Mouse (Mus musculus): ENCODE results near the gene Naaladl2. TPM values are rescaled to one million over a fixed set of nuclear protein-coding genes. Genes with fewer than 3 reads are reported as not detected.

The Naaladl2 gene
- polyA plus RNA-seq, 2 experiments from 2014 or later: not detected

DNA sequence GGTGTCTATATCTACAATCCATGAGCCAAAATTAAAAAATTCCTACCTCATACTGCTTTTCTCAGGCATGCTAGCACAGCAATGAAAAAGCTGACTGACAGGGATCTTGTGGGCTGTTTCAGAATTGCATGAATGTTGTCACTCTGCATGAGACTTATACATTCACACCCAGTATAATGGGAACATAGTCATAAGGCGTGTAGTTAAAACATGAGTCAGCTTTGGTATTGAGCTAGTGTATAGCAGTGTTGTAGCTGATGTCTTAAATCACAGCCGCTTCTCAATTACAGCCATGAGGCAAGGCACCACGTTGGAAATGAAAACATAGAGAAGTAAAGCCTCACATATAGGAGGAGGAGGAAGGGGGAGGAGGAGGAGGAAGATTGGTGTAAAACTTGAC, 473.6 kb downstream of the Naaladl2 start:
- ATAC-seq: no peak

DNA sequence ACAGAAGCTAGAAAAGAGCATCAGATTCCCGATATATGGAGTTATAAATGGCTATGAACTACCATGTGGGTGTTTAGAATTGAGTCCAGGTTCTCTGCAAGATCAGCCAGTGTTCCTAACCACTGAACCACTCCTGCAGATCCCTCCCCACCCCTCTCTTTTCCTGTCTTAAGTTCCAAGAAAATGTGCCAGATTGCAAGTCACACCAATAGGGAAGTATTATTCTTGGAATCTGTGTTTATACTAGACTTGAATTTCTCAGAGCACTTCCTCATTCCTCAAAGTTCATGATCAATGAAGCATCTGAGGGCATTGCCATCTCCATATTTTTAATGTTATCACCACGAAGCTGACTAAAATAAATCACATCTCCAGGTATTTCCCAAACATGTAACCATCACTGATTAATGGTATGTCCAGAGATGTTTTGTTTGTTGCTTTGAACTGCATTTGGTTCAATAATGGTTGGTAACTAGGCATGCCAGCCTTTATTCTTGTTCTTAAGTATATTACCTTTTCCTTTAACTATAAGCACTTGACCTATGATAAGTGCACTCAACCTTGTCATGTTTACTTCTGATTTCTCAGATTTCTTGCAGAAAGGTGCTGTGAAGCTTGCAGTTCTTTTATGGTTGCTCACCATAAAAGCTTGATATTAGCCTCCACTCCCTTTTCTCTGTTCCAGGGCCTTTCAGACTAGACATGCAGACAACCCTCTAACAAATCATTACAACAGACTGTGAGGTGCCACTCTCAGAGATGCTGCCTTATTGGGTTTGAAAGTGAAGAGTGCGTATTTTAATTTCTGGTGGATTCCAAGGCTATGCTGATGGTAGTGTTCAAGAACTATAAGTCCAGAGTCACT, 475.8 kb downstream of the Naaladl2 start:
- ATAC-seq: no peak

DNA sequence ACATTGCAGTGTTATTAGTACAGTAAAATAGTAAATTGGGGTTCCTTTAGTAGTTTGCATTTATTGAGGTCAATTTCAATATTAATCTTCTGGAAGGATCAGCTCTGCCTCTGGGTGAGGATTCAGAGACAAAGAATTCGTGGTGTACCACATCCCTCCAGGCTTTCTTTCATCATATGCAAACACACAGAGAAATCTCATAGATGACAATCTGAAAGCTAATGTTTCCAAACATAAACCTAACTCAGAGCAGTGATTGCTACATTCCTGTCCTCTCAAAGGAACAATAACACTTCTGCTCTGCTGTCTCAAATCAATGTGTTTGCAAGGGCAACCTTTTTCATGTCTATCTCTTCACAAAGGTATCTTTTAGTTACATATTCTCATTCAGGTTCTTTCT, 478.7 kb downstream of the Naaladl2 start:
- no peak for ATAC-seq

DNA sequence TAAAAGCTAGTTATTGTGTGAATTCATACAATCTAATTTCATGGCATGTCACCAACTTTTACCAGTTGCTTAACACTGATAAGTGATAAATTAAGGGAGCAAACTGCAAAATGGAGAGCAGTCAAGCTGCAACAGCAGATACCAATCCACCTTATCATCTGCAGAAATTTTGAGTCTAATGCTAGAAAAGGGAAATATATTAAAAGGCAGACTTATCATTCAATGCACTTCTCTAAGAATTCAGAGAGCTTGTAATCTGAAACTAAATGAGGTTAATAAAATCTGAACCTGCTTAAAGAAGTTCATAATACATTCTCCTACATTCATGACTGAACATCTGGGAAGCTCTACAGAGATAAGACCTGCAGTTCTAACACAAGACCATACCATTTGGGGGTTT, 480.3 kb downstream of the Naaladl2 start:
- ATAC-seq: no peak

DNA sequence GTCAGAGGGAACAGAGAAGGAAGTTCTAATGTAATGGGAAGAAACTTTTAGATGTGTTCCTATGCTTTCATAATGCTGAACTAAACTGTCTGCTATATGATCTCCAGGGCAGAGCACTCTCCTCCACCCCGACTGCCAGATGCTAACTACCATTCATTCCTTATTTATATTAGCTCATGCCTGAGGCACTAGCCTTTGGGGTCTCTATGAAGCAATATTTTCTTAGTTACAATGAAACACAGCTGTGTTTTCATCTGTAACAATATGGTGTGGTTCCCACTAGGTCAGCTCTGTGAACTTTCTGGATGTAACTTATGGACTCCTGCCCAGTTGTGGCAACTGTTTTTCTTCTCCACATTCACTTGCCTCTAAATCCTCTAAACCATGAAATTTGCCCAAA, 514.0 kb downstream of the Naaladl2 start:
- ATAC-seq: no peak

DNA sequence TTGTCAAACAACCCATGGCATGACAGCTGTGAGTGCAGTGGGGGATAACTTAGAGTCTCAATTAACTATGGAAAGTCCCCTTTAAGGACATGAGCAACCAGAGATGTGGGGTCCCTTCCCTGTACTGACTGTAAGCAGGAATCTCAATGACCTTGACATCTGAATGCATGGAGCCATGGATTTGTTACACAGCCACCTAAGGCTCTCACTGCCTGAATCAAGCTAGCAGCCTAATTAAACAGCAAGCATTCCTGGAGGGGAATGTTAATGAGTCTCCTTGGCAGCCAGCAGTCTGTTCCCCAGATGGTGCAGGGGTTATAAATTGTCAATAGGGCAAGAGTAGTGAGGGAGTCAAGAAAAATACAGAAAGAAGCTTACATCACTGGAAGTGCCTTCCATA, 538.6 kb downstream of the Naaladl2 start:
- ATAC-seq: no peak

DNA sequence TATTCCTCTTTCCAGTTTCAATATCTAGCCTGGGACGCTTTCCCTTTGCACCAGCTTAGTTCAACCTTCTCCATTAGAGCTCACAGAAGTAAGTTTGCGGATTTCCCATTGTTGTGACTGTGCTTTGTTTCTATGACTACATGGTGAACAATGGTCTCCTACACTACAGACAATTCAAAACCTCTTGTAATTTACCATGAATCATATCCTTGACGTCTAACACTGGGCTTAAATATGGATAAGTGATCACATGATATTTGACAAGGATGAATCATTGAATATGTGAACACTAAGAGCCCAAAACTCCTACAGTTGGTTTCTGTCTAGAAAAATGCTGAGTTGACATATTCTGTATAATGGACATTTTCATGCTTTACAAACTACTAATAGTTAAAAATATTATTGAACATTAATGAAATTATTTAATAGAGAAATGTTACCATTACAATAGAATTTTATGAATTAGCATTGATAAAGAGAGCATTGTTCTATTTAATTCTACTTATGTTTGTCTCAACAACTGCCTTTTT, 539.2 kb downstream of the Naaladl2 start:
- ATAC-seq: no peak

DNA sequence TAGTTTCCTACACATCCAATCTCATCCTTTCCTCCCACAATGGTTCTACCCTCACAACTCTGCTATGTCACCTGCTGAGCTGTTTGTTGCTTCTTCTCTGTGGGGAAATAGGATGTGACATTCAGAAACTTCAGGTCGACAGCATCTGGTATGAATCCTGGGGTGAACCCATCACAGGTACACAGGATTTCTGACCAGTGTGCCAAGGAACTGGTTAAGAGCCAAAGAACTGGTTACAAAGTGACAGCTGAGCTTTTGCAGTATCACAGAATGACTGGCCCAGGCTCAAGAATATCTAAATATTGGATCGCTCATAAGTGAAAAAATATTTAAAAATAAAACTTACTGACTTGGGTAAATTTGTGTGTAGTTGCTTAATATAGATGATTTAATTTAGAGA, 548.6 kb downstream of the Naaladl2 start:
- no peak for ATAC-seq

DNA sequence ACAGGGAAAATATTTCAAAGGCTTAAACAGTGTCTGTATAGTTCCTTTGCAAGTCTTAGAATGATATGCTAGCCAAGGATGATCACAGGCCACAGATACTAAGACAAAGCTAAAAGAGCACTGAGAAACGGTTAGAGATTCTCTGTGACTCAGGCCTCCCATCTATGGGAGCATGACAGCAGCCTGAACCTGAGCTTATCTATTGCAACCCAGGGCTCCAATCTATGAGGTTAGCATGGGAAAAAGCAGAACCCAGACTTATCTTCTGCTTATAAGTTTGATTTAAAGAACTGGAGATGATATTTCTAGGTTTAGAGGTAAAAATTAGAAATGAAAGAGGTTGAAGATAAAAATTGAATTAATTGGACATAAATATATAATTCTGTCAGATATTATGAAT, 587.4 kb downstream of the Naaladl2 start:
- no peak for ATAC-seq

DNA sequence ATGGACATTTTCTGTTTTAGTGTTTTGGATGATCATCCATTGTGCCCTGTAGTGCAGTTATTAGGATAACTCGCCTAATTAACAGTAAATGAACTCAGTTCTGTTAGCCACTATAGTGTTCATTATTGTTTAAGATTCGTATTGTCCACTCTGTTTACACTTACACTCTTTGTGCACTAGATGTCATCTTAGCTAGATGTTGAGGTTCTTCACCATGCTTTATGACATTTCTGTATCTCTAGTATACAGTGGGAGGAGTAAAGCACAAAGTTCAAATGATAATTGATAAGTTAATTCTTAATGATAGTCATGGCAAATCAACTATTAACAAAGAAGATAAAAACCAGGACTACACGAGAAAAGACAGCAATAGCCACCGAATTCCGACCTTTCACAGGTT, 590.4 kb downstream of the Naaladl2 start:
- no peak for ATAC-seq

DNA sequence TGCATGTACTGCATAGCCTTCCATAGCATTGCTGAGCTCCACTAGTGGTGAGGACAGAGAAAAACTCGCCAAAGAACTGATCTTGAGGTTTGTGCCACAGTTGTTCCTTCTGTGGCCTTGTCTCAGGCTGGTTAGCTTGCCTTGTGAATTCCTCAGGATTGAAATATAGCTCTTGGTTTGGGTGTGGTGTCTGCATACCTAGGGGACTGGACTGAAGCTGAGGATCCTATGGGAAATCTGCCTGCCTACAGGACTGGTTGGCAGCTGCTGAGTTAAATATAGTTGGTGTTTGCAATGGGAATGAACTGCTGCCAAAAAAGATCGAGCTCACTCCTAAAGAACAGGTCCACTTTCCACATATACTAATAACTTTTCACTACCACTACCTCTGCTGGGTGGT, 591.4 kb downstream of the Naaladl2 start:
- ATAC-seq: no peak

DNA sequence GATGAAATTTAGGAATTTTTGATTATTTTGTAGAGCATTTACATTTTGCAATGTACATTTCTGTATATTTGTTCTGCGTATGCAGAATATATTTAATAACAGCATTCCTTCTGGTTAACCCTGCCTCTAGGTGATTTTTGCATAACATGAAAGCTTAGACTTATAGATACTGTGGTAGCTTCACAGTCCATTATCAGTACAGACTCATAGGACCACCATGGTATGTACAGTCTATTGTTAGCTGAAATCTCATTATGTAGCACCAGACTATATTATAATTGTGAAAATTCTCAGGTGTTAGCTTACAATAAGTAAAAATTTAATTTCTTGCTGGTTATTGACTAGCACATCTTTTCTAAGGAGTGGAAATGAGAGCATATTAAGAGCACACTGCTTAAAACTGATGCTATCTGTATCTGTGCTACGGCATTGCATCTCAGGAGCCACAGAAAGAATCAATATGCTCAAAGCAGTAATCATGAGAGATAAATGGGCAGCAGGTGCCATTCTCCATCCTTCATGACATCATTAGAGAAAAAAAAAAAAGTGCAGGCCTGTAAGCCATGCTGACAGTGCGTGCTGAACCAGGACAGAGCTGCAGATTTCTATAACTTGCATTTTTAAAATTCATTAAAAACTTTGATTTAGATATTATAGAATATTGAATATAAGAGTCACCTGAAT, 610.1 kb downstream of the Naaladl2 start:
- ATAC-seq: no peak

DNA sequence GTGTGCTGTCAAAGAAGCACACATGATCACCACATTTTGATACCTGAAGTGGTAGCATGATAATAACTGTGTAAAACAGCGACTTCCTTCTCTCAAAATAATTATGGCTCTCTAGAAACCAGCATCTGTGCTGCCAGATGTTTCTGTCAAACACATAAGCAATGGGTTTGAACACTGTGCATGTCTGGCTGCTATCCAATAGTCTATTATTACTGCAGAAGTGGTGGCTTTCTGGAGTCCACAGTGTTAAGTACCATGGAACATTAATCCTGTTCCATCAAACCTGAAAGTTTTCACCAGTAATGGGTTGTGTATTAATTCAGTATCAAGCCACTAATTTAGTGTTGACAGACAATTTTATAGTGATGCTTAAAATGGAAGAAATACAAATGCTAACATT, 629.1 kb downstream of the Naaladl2 start:
- no peak for ATAC-seq

DNA sequence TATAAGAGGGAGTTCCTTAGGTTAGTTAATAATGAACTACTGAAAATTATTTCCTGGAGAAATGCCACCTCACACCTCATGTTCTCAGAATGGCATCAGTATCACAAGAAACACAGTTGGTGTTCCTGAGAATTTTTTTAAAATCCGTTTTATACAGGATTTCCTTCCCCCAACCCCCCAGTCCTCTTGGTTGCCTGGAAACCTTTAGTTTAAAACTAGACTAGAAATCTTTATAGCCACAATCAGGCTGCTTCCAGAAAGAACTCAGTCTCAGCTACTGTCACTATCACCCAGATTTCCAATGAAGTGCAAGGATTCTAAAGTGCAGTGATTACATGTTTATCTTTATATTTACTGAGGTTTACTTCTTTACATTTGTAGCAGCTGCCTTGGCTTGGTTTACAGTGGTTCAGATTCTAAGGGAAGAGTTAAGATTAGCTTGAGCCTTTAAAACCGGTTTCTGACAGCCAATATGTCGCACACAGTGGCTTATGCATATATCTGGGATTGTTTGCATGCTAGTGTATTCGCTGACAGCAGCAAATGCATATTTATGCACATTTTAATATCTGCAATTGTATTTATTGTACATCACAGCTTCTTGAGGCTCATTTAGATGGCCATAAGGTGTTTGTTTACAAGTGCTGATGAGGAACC, 657.5 kb downstream of the Naaladl2 start:
- no peak for ATAC-seq

DNA sequence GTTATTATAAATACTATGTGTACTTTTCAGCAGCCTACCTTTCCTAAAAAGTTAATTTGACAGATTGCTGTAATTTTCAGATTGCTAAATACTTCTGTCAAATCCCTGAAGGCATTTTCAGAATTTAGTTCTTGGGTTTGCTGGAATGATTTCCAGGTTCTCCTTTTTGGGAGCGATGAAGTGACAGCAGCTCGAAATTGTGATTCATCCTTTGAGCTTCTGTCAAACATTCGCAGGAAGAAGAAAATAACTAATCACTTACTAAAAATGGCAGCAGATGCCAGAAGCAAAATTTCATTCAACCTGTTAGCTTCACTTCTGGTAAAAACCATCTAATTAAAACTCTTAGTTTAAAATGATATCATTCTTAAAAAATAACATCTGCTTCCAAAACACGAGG, 680.1 kb downstream of the Naaladl2 start:
- no peak for ATAC-seq

DNA sequence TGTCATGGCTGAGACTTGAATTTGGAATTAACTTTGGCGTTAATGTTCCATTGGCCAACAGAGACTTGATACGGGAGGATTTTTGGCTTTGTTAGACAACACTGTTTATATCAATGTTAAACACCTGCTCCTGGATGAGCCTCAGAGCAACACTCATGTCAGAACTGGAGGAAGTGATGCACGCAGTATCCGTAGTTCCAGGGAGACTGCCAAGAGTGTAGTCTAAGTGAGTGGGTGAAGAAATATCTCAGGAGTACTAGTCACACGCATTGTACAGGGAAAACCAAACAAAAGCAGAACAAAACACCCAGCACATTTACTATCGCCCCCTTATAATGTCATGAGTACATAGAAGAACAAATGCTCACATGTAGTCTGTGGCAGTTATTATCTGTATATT, 703.4 kb downstream of the Naaladl2 start:
- ATAC-seq: no peak

DNA sequence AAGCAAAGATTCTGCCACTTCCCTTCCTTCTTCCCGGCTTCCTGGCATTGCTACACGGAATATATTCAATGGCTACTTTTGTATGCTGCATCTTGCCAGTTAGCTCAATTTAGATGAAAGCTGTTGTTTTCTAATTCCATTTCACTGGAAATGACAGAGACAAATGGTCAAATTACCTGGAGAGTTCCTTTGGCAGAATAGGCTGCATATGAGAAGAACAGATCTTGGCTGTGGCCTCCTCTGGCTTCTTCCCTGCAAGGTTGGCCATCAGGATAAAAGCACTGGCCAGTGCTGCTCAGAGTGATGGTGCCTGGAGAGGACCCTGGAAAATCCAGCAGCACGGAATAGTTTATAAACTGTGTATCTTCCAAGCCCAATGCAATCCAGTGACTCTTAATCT, 711.3 kb downstream of the Naaladl2 start:
- ATAC-seq: no peak

DNA sequence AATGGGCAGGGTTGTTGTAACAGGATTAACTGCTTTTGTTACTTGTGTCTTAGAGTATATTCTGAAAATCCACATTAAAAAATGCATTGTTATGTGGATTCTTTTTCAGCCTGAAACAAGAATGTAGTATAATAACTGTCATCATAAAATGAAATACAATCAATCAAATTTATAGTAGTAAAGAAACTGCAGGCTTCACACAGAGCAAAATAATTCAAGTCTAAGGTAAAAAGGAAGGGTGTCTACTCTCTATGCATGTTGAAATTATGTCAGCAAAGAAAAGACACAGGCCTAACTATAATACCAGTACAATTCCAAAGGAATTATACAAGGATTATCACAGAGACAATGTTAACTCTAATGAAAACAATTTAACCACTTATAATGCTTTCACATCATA, 752.3 kb downstream of the Naaladl2 start:
- ATAC-seq: no peak

DNA sequence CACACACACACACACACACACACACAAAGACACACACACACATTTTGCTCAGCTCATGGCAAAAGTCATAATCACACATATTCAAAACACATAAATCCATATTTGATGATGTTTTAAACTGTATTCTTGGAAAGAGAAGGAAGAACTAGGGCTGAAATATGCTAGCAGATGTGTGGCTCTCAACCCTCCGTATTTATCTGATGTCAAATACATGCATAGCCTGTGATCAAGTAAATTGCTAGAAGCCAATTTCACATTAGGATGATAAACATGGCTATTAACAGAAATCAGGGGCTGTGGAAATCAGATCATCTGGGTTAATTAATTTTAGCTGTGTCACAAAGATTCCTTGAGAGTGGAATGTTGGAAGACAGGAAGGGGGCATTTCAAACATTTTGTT, 752.8 kb downstream of the Naaladl2 start:
- ATAC-seq: no peak

DNA sequence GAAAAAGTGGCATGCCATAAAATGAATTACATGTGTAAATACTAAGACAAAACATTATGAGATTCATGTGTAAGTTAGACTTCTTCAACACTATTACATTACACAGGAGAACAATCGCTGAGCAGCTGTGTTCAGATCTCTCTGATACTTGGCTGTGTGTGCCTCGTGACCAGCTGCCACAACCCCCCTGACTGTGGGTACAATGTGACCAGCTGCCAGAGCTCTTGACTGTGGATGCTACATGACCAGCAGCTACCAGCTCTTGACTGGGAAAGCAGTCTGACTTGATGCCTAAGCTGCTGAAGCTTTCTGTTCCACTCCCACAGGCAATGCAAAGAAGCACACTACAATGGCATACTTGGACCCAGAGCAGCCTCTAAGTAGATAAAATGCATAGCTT, 789.1 kb downstream of the Naaladl2 start:
- no peak for ATAC-seq

DNA sequence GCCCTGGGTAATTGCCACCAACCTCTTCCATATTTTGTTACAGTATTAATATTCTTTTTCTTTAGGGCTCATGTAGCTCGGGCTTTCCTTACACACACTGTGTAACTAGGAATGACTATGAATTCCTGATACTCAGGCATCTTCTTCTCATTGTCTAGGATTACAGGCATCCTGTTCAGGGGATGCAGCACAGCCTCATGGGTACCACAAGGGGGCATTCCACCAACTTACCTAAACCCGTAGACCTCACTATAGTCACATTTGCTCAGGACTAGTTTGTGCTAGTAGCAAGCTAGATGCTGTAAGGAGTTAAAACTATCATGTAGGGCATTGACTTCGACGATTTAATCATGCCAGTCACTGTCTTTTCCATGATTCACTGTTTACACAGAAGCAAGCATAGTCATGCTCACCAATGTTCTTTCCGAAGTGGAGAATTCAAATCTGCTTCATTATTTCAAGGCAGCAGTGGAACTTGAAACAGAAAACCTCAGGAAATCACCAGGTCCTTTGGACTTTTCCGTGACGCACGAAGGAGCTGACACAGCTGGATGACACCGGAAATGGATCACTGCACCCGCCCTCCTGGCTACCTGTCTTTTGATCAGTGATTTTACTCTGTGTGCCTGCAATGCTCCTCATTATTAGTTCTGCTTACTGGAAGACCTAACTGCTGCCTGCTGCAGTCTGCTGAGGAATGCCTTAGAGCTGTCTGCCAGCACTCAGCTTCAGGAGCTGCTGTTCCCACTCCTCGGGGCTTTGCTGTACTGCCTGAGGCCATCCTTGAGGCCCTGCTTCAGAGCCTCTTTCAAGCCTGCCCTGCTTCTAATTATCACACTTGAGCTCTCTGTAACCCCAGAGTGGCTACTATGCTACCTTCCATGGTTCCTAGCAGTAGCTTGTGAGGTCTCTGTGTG, 822.3 kb downstream of the Naaladl2 start:
- ATAC-seq: no peak

DNA sequence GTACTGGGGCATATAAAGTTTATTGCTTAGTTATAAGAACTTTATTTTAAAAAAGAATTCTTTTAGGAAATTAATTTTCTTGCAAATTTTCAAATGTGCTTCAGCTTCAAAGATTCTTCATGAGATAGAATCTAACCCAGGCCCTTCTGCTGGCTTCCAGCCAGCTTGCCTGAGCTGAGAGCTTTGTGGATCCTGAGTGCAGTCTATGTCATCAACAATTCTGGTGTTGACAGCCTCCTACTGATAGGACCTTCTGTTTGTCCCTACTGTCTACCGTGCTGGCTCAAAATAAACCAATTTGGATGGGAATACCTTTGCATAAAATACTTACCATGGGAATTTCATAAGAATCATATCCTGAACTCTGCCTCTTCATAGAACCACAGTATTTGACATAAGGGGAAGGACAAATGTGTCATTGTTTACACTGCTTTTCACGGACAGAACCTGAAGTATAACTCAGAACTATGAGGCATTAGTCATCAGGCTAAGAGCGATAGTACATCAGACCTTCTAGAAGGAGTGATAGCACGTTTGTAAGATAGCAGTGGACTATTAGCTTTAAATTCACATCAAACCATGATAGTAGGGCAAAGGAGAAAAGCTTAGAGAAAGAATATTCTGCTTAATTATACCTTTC, 829.3 kb downstream of the Naaladl2 start:
- no peak for ATAC-seq
